Mouse (Mus musculus) embryonic facial prominence, embryonic 11.5 days (tissue): ENCODE results near the gene Cmah. TPM values are rescaled to one million over a fixed set of nuclear protein-coding genes. Genes with fewer than 3 reads are reported as not detected.

ENCODE experiments used
- polyA plus RNA-seq: library from polyadenylated mRNA; unstranded; fragments of >200 nt; fragmentation: Nextera tagmentation; extraction: Ambion mirVana; gene quantifications from 2 replicates; pipeline ENCODE4 v1.2.1, GENCODE M21; 2014

Gene Cmah
- polyA plus RNA-seq, 1 experiment from 2014 or later: 0.45 TPM

Other genes starting within 250 kb of the Cmah start
- 24.0 and 25.0 TPM in 2 replicates for gene Carmil1, start 46.6 kb upstream of the Cmah start, polyA plus RNA-seq